Mouse (Mus musculus): ENCODE data around the gene Tns4.

DNA sequence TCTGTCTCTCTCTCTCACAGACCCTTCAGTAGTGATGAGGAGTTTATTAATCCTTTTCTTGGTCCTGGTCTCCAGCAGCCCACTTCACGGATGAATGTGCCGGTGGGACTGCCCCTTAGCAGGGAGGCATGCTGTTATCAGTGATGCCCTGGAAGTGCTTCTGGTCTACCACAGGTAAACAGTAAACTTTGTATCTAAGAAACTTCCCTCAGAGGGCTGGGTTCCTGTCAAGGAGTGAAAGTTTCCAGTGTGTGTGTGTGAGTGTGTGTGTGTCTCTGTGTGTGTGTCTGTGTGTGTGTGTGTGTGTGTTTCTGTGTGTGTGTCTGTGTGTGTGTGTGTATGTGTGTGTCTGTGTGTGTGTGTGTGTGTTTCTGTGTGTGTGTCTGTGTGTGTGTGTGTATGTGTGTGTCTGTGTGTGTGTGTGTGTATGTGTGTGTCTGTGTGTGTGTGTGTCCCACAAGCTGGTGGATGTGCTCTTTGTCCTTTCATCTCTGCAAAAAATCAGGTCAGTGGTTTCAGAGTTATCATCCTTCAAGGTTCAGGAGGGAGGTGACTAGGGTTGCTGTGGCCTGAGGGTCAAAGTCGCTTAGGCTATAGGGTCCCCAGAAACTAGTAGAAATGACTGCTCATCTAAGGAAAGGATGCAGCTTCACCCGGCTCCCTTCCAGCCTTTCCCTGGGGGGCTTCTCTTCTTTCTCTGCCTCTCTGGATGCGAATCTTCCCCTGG, 41.8 kb upstream of the Tns4 start:
- TF ChIP-seq POLR2A (IDR thresholded peaks at IDR 0.05; ENCODE audit: insufficient read length, low read depth) = no peak
- TF ChIP-seq E2F4 (IDR thresholded peaks at IDR 0.05; ENCODE audit: insufficient read depth) = no peak
- TF ChIP-seq MAX (IDR thresholded peaks at IDR 0.05; ENCODE audit: low read depth) = no peak
- TF ChIP-seq REST (IDR thresholded peaks at IDR 0.05; ENCODE audit: insufficient read depth, insufficient read length) = no peak
- TF ChIP-seq POLR2AphosphoS2 (IDR thresholded peaks at IDR 0.05; ENCODE audit: insufficient read length, low read depth) = no peak
- TF ChIP-seq USF1 (IDR thresholded peaks at IDR 0.05; ENCODE audit: low read depth) = no peak
- no peak for TF ChIP-seq MYOG (IDR thresholded peaks at IDR 0.05; ENCODE audit: control insufficient read depth in 1 of 3, insufficient read depth in 1 of 3, insufficient read length in 2 of 3, low read depth in 2 of 3)
- no peak for TF ChIP-seq TCF3 (IDR thresholded peaks at IDR 0.05; ENCODE audit: insufficient read length, low read depth)
- TF ChIP-seq CEBPB (IDR thresholded peaks at IDR 0.05; ENCODE audit: insufficient read depth, poor library complexity, severe bottlenecking) = no peak
- no peak for TF ChIP-seq TCF12 (IDR thresholded peaks at IDR 0.05; ENCODE audit: insufficient read depth, poor library complexity, severe bottlenecking)
- TF ChIP-seq MYOD1 (IDR thresholded peaks at IDR 0.05; ENCODE audit: control insufficient read depth in 1 of 3, insufficient read length in 2 of 3, low read depth in 2 of 3) = no peak
